Mouse (Mus musculus) T-cell, adult 2 months (primary cell): ENCODE measurements at regions not wholly inside any gene's neighbourhood (a gene's known extent, or its start where the extent isn't known, plus 50 kb on each side); places are given as distances from the start of the nearest gene placed in this dataset.
A peak's percentile ranks its signal among the peaks of the same experiment; 100 is the strongest.

Experiments used
- DNase-seq: peaks from one replicate; pipeline ENCODE4 v3.0.0; 2022; ENCODE audit warnings: low spot score

- DNase-seq: no peak
Measured at GRCm38 (mm10) chr4:87386271-87386670, 156.0 kb upstream of the Slc24a2 start.

- DNase-seq: no peak
Measured at GRCm38 (mm10) chr4:87385221-87385739, 155.0 kb upstream of the Slc24a2 start.

- DNase-seq: no peak
Measured at GRCm38 (mm10) chr4:87384469-87385044, 154.3 kb upstream of the Slc24a2 start.

- DNase-seq: no peak
Measured at GRCm38 (mm10) chr4:87380716-87381115, 150.4 kb upstream of the Slc24a2 start.

GRCm38 (mm10) chr4:87379516-87380173, 149.4 kb upstream of the Slc24a2 start:
- DNase-seq: no peak

- no peak for DNase-seq
Measured at GRCm38 (mm10) chr4:87371960-87372359, 141.7 kb upstream of the Slc24a2 start.

GRCm38 (mm10) chr4:87369626-87370234, 139.5 kb upstream of the Slc24a2 start:
- no peak for DNase-seq

GRCm38 (mm10) chr4:87368413-87369160, 138.3 kb upstream of the Slc24a2 start:
- DNase-seq: peak; percentile 40

- peak; percentile 78 for DNase-seq
Measured at GRCm38 (mm10) chr4:87367732-87368412, 137.6 kb upstream of the Slc24a2 start.

GRCm38 (mm10) chr4:87362201-87362600, 131.9 kb upstream of the Slc24a2 start:
- DNase-seq: no peak

GRCm38 (mm10) chr4:87359483-87359882, 129.2 kb upstream of the Slc24a2 start:
- DNase-seq: peak; percentile 0

- DNase-seq: no peak
Measured at GRCm38 (mm10) chr4:87359004-87359403, 128.7 kb upstream of the Slc24a2 start.

GRCm38 (mm10) chr4:87332968-87333367, 102.7 kb upstream of the Slc24a2 start:
- DNase-seq: no peak

GRCm38 (mm10) chr4:87329136-87329535, 98.9 kb upstream of the Slc24a2 start:
- DNase-seq: no peak

- no peak for DNase-seq
Measured at GRCm38 (mm10) chr4:87321726-87322349, 91.6 kb upstream of the Slc24a2 start.

- DNase-seq: no peak
Measured at GRCm38 (mm10) chr4:87298129-87298528, 67.9 kb upstream of the Slc24a2 start.

GRCm38 (mm10) chr4:87294538-87294937, 64.3 kb upstream of the Slc24a2 start:
- DNase-seq: no peak
